Mouse (Mus musculus) left cerebral cortex, postnatal 36 days (tissue): ENCODE results near the gene Cd36. TPM values are rescaled to one million over a fixed set of nuclear protein-coding genes. Genes with fewer than 3 reads are reported as not detected.
"Not testable (repeated sequence)": the region's sequence is repeated elsewhere in the genome, so short reads cannot be mapped to it uniquely, and the experiment has no call there.

Experiments
- DNase-seq, 2 experiments: peaks; one replicate each; pipeline ENCODE4 v3.0.0; 2021 to 2022; ENCODE audit warnings: low spot score in 2 of 2, mixed read lengths in 1 of 2
- intact Hi-C: fragments of 180-260 bp; cut with DNase I; formaldehyde crosslinking; loops from one replicate; pipeline ENCODE4 v1.15.1; 2025
- total RNA-seq, 2 experiments: library from RNA; stranded (reverse); gene quantifications; 2 replicates each; pipeline ENCODE4 v1.2.3; 2021

Cd36 gene
- total RNA-seq, result 1 to 10 TPM; 1.3 to 2.1 TPM

- DNase-seq, result no peak
- intact Hi-C loops, result no loop called here
These were observed at the start of gene Cd36 for GRCm38 (mm10) chr5:17888598-17888997. TSS of gene Cd36 (minus strand) at chr5:17888801.

- no peak for DNase-seq
- intact Hi-C loops, result no loop called here
These were observed 45.9 kb upstream of the Cd36 start for GRCm38 (mm10) chr5:17934501-17934900.

- intact Hi-C loops, result not testable (repeated sequence)
These were observed 43.0 kb upstream of the Cd36 start for GRCm38 (mm10) chr5:17931588-17931987.

GRCm38 (mm10) chr5:17929006-17929567 lies 40.5 kb upstream of the Cd36 start:
- no peak for DNase-seq
- intact Hi-C loops, result no loop called here

More at GRCm38 (mm10) chr5:17931588-17931987, 43.0 kb upstream of the Cd36 start:
- not testable (repeated sequence) for DNase-seq

GRCm38 (mm10) chr5:17928471-17928870 lies 39.9 kb upstream of the Cd36 start:
- intact Hi-C loops, result no loop called here
- no peak for DNase-seq

- intact Hi-C loops, result no loop called here
These were observed 35.5 kb upstream of the Cd36 start for GRCm38 (mm10) chr5:17924085-17924518.

GRCm38 (mm10) chr5:17923648-17924047 lies 35.0 kb upstream of the Cd36 start:
- intact Hi-C loops, result no loop called here
- DNase-seq, result no peak

More at GRCm38 (mm10) chr5:17924085-17924518, 35.5 kb upstream of the Cd36 start:
- no peak for DNase-seq

GRCm38 (mm10) chr5:17918966-17919365 lies 30.4 kb upstream of the Cd36 start:
- no peak for DNase-seq
- intact Hi-C loops, result no loop called here

- intact Hi-C loops, result no loop called here
- DNase-seq, result no peak
These were observed 16.2 kb upstream of the Cd36 start for GRCm38 (mm10) chr5:17904766-17905165.

- intact Hi-C loops, result no loop called here
- DNase-seq, result no peak
These were observed 10.3 kb upstream of the Cd36 start for GRCm38 (mm10) chr5:17898948-17899347.

- not testable (repeated sequence) for DNase-seq
These were observed 9.0 kb upstream of the Cd36 start for GRCm38 (mm10) chr5:17897641-17898040.

GRCm38 (mm10) chr5:17893577-17894172 lies 5.1 kb upstream of the Cd36 start:
- intact Hi-C loops, result no loop called here
- DNase-seq, result no peak

More at GRCm38 (mm10) chr5:17897641-17898040, 9.0 kb upstream of the Cd36 start:
- intact Hi-C loops, result not testable (repeated sequence)

GRCm38 (mm10) chr5:17889291-17889690 lies 690 bp upstream of the Cd36 start:
- DNase-seq, result no peak
- intact Hi-C loops, result no loop called here

- intact Hi-C loops, result no loop called here
- DNase-seq, result no peak
These were observed 2.2 kb downstream of the Cd36 start for GRCm38 (mm10) chr5:17886377-17886776.

- no peak for DNase-seq
- intact Hi-C loops, result no loop called here
These were observed 5.2 kb downstream of the Cd36 start for GRCm38 (mm10) chr5:17883357-17883875.

GRCm38 (mm10) chr5:17881542-17881896 lies 7.1 kb downstream of the Cd36 start:
- no peak for DNase-seq
- intact Hi-C loops, result no loop called here

- intact Hi-C loops, result no loop called here
- DNase-seq, result no peak
These were observed 7.6 kb downstream of the Cd36 start for GRCm38 (mm10) chr5:17880799-17881541.

GRCm38 (mm10) chr5:17879924-17880323 lies 8.7 kb downstream of the Cd36 start:
- DNase-seq, result no peak
- intact Hi-C loops, result no loop called here

GRCm38 (mm10) chr5:17877044-17877443 lies 11.6 kb downstream of the Cd36 start:
- DNase-seq, result no peak
- intact Hi-C loops, result no loop called here

GRCm38 (mm10) chr5:17876637-17877036 lies 12.0 kb downstream of the Cd36 start:
- intact Hi-C loops, result no loop called here
- DNase-seq, result no peak

GRCm38 (mm10) chr5:17874335-17874734 lies 14.3 kb downstream of the Cd36 start:
- intact Hi-C loops, result no loop called here
- no peak for DNase-seq
